Mouse (Mus musculus) heart, adult 9 months (tissue): Measurements from ENCODE around the gene Itpripl1.
"Not testable (repeated sequence)": the region's sequence is repeated elsewhere in the genome, so short reads cannot be mapped to it uniquely, and the experiment has no call there.

Source experiments
- DNase-seq, 2 experiments: peaks; one replicate each; pipeline ENCODE4 v3.0.0; 2022; ENCODE audit warnings: low spot score in 2 of 2

Itpripl1 gene

GRCm38 (mm10) chr2:127092000-127092399, 51.2 kb downstream of the Itpripl1 start:
- DNase-seq: no peak

- not testable (repeated sequence) for DNase-seq
Observed at GRCm38 (mm10) chr2:127090151-127090550, 53.1 kb downstream of the Itpripl1 start.
